Mouse (Mus musculus): ENCODE data around the gene Cox5a. TPM values are rescaled to one million over a fixed set of nuclear protein-coding genes. Genes with fewer than 3 reads are reported as not detected.

Gene Cox5a
- polyA plus RNA-seq, 1 experiment from 2014 or later = 601 TPM

DNA sequence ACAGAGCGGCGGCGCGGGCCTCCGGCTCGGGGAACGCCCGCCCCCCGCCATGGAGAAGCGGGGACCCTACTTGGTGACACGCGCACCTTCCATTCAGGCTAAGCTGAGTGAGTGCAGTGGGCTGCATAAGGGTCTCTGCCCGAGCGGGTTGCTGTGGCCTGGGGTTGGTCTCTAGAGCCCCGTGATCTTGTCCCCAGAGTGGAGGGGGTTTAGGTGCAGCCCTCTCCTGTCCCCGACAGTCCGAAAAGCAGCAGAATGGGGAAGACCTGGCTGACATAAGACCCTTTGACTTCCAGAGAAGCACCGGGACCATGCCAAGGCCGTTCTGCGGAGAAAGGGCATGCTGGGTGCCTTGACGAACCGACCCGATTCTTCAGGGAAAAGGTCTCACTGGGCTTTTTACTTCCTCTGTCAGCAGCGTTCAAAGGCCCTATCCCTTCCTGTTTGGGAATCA is 16.7 kb downstream of the Cox5a start:
- Histone ChIP-seq H3K4me1 (ENCODE audit: control insufficient read depth, insufficient read depth, low read length) (peaks cover 13% of the 10 kb centered on the region), H3K27me3 (ENCODE audit: control insufficient read depth, insufficient read depth, low read length) (no peaks in the 10 kb centered on the region), H3K9me3 (replicated peaks; ENCODE audit: control insufficient read depth, low read length) (no peaks in the 10 kb centered on the region), H3K4me3 (replicated peaks; ENCODE audit: low read length) (peak overlapping the region; percentile 59), H3K27ac (ENCODE audit: low read length) (peak overlapping the region; percentile 78), H3K9ac (ENCODE audit: low read length) (peak overlapping the region; percentile 91), H3K4me2 (ENCODE audit: low read depth, low read length) (peak overlapping the region; percentile 70), H3K36me3 (ENCODE audit: control insufficient read depth, insufficient read depth, low read length) (no peaks in the 10 kb centered on the region)
- no peak for ATAC-seq (ENCODE audit: insufficient read depth, low FRiP score)
- 1% methylated on average over 24 of the region's 24 CpGs for WGBS

DNA sequence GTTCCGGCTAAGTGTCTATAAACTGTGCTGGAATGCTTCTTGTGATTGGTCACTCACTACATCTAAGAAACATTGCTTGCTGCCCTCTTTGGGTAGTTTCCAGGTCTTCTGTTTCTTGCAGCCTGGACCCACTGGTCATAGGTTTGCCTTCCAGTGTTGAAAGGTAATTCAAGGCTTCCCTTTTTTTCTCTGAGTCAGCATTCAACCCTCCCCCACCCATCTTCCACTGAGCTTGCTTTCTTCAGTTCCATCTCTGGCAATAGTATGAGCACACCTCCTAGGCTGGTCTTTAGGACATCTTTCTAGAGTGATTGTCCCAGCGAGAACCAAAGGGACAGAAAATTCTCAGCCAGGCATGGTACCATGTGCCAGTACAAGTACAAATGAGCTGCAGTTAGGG is 18.5 kb downstream of the Cox5a start:
- Histone ChIP-seq H3K4me2 (ENCODE audit: low read depth, low read length) (no peak overlapping the region), H3K4me1 (ENCODE audit: control insufficient read depth, insufficient read depth, low read length) (peaks cover 13% of the 10 kb centered on the region), H3K36me3 (ENCODE audit: control insufficient read depth, insufficient read depth, low read length) (0 out of 2 replicates have a peak, but pooled peaks cover 3% of the 10 kb centered on the region), H3K9me3 (replicated peaks; ENCODE audit: control insufficient read depth, low read length) (no peaks in the 10 kb centered on the region), H3K4me3 (replicated peaks; ENCODE audit: low read length) (no peak overlapping the region), H3K27me3 (ENCODE audit: control insufficient read depth, insufficient read depth, low read length) (no peaks in the 10 kb centered on the region), H3K9ac (ENCODE audit: low read length) (no peak overlapping the region), H3K27ac (ENCODE audit: low read length) (no peak overlapping the region)
- ATAC-seq (ENCODE audit: insufficient read depth, low FRiP score) = no peak
- 75% methylated on average over 2 of the region's 2 CpGs for WGBS

DNA sequence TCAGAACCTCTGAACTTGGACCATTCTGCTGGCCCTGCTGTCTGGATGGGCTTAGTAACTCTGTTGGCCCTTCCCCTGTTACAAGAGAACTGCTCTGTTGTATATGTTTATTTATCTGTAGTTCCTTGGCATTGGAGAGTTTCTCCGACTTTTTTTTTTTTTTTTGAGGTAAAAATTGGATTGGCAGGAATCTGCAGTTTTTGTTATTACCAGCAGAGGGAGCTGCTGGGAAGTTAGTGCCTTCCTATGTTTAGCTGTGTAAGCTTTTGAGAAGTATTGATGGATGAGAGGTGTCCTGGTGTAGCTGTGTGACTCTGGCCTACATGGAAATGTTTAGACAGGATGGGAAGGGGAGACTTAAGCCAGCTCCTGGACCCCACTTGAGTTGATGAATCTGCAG is 20.2 kb downstream of the Cox5a start:
- Histone ChIP-seq H3K4me1 (ENCODE audit: control insufficient read depth, insufficient read depth, low read length) (peaks cover 13% of the 10 kb centered on the region), H3K4me3 (replicated peaks; ENCODE audit: low read length) (no peak overlapping the region), H3K4me2 (ENCODE audit: low read depth, low read length) (no peak overlapping the region), H3K9me3 (replicated peaks; ENCODE audit: control insufficient read depth, low read length) (no peaks in the 10 kb centered on the region), H3K36me3 (ENCODE audit: control insufficient read depth, insufficient read depth, low read length) (0 out of 2 replicates have a peak, but pooled peaks cover 3% of the 10 kb centered on the region), H3K9ac (ENCODE audit: low read length) (no peak overlapping the region), H3K27ac (ENCODE audit: low read length) (no peak overlapping the region), H3K27me3 (ENCODE audit: control insufficient read depth, insufficient read depth, low read length) (no peaks in the 10 kb centered on the region)
- ATAC-seq (ENCODE audit: insufficient read depth, low FRiP score) = no peak
- WGBS = 0% methylated on average over 1 of the region's 1 CpGs

DNA sequence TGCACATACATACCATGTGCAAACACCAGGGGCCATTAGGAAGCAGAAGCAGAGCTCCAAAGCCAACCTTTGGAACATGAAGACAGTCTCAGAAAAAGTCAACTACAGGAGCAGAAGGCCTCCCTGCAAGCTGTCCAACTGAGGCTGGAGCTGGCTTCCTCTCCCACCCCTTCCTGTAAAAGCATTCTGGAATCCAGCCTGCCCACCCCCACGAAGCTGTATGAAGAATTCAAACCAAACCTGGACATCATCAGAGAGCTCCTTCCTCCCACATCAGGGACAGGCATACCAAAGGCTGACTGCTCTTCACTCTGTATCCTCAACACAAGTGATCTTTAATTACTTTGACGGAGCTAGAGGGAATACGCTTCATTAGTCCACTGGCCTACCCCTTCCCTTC is 22.9 kb downstream of the Cox5a start:
- ATAC-seq (ENCODE audit: insufficient read depth, low FRiP score) = no peak
- no peak overlapping the region for H3K4me2 ChIP-seq (ENCODE audit: low read depth, low read length)
- 71% methylated on average over 3 of the region's 3 CpGs for WGBS
- H3K4me3 ChIP-seq (replicated peaks; ENCODE audit: low read length) = no peak overlapping the region
- no peaks in the 10 kb centered on the region for H3K9me3 ChIP-seq (replicated peaks; ENCODE audit: control insufficient read depth, low read length)
- H3K36me3 ChIP-seq (ENCODE audit: control insufficient read depth, insufficient read depth, low read length) = peaks cover 7% of the 10 kb centered on the region; the same call in 1 of the 2 replicates
- no peaks in the 10 kb centered on the region for H3K27me3 ChIP-seq (ENCODE audit: control insufficient read depth, insufficient read depth, low read length)
- no peak overlapping the region for H3K9ac ChIP-seq (ENCODE audit: low read length)
- H3K27ac ChIP-seq (ENCODE audit: low read length) = no peak overlapping the region
- H3K4me1 ChIP-seq (ENCODE audit: control insufficient read depth, insufficient read depth, low read length) = peaks cover 8% of the 10 kb centered on the region; the same call in 1 of the 2 replicates

DNA sequence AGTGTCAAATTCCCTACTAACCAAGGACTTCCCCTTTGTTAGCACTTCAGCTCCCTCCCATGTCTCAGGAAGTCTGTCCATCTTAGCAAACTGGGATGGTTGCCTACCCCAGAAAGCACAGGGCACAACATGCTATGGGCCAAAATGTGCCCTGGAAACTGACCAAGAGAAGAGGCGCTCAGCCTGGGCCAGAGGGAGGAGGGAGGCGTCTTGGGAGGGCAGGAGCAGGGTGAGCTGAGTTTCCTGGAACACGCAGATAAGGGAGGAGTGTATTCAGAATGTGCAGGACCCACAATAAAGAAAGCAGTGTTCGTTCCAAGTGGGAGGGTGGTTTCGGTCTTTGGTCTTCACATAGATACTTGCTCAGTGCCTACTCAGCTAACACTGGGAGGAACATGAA is 26.2 kb downstream of the Cox5a start:
- Histone ChIP-seq H3K9ac (ENCODE audit: low read length) (no peak overlapping the region), H3K27me3 (ENCODE audit: control insufficient read depth, insufficient read depth, low read length) (no peaks in the 10 kb centered on the region), H3K27ac (ENCODE audit: low read length) (peak overlapping the region; percentile 36; the same call in 1 of the 2 replicates), H3K9me3 (replicated peaks; ENCODE audit: control insufficient read depth, low read length) (no peaks in the 10 kb centered on the region), H3K36me3 (ENCODE audit: control insufficient read depth, insufficient read depth, low read length) (peaks cover 12% of the 10 kb centered on the region; the same call in 1 of the 2 replicates), H3K4me1 (ENCODE audit: control insufficient read depth, insufficient read depth, low read length) (peaks cover 11% of the 10 kb centered on the region), H3K4me3 (replicated peaks; ENCODE audit: low read length) (no peak overlapping the region), H3K4me2 (ENCODE audit: low read depth, low read length) (no peak overlapping the region)
- 61% methylated on average over 5 of the region's 5 CpGs for WGBS
- ATAC-seq (ENCODE audit: insufficient read depth, low FRiP score) = no peak

DNA sequence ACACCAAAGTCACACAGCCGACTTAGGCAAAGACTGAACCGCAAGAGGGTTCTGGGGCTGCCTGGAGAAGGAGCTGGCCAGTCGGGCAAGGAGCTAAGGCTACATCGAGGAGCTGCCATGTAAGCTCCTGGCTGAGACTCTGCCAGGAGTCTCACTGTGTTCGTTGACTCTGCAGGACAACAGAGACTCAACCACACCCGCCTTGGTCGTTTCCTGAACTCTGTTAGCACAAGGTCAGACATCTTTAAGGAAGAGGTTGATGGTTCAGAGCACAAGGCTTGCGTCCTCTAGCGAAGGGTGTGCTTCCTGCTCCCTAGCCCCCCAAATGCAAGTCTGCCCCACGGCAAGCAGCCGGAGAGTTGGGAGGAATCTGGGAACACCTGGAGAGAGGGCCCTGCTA is 26.8 kb downstream of the Cox5a start:
- no peak for ATAC-seq (ENCODE audit: insufficient read depth, low FRiP score)
- Histone ChIP-seq H3K4me1 (ENCODE audit: control insufficient read depth, insufficient read depth, low read length) (peaks cover 11% of the 10 kb centered on the region), H3K4me2 (ENCODE audit: low read depth, low read length) (no peak overlapping the region), H3K9me3 (replicated peaks; ENCODE audit: control insufficient read depth, low read length) (no peaks in the 10 kb centered on the region), H3K4me3 (replicated peaks; ENCODE audit: low read length) (no peak overlapping the region), H3K9ac (ENCODE audit: low read length) (no peak overlapping the region), H3K36me3 (ENCODE audit: control insufficient read depth, insufficient read depth, low read length) (peaks cover 12% of the 10 kb centered on the region; the same call in 1 of the 2 replicates), H3K27me3 (ENCODE audit: control insufficient read depth, insufficient read depth, low read length) (no peaks in the 10 kb centered on the region), H3K27ac (ENCODE audit: low read length) (peak overlapping the region; percentile 36; the same call in 1 of the 2 replicates)
- 84% methylated on average over 11 of the region's 11 CpGs for WGBS

DNA sequence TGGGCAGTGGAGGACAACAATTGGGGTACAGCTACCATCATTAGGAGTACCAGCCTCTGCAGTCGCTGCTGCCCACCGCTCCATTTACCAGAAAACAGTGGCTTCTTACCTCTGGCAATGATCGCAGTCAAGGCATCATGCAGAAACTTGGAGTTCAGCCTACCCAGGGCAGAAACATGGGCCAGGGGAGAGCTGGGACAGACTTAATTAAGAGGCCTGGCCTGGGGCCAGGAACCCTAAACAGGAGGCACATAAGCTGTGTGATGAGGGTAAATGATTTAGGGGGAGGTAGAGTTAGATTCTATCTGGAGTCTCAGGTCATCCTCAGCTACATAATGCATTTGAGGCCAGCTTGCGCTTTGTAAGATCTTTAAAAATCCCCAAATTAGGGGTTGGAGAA is 28.1 kb downstream of the Cox5a start:
- Histone ChIP-seq H3K4me1 (ENCODE audit: control insufficient read depth, insufficient read depth, low read length) (peaks cover 11% of the 10 kb centered on the region), H3K36me3 (ENCODE audit: control insufficient read depth, insufficient read depth, low read length) (peaks cover 9% of the 10 kb centered on the region; the same call in 1 of the 2 replicates), H3K4me2 (ENCODE audit: low read depth, low read length) (no peak overlapping the region), H3K9me3 (replicated peaks; ENCODE audit: control insufficient read depth, low read length) (no peaks in the 10 kb centered on the region), H3K27ac (ENCODE audit: low read length) (no peak overlapping the region), H3K27me3 (ENCODE audit: control insufficient read depth, insufficient read depth, low read length) (no peaks in the 10 kb centered on the region), H3K9ac (ENCODE audit: low read length) (no peak overlapping the region), H3K4me3 (replicated peaks; ENCODE audit: low read length) (no peak overlapping the region)
- WGBS = 93% methylated on average over 4 of the region's 4 CpGs
- ATAC-seq (ENCODE audit: insufficient read depth, low FRiP score) = no peak

DNA sequence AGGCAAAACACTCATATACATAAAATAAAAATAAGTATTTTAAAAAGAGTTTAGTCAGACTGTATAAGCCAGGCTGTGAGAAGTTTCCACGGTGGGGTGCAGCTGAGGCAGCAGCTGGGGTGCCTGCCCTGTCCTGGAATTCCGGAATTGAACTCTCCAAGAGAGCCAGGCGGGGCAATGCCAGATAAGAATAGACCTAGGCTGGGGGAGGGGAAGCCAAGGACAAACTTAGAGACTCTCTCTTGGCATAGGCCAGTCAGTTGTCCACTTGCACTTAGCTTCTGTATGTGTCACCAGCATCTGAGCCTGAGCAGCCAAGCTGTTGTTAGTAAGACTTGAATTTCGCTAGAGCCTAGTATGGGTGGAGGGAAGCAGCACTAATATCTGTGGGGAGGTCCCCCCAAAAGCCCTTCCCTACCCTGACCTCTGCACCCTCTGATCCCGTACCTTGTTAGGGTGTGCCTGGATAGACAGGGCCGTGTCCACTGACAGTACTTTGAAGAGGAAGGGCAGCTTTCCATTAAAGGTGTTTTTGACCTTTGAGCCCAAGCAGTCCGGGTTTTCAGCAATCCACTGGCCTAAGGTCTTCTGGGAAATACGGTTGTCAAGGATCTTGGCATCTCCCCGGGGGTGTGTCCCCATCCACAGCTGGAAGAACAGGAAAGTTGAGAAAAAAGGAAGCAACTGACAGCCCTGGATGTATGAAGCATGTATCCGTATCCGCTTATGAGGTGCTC is 29.2 kb downstream of the Cox5a start:
- no peaks in the 10 kb centered on the region for H3K27me3 ChIP-seq (ENCODE audit: control insufficient read depth, insufficient read depth, low read length)
- no peak overlapping the region for H3K9ac ChIP-seq (ENCODE audit: low read length)
- H3K4me3 ChIP-seq (replicated peaks; ENCODE audit: low read length) = no peak overlapping the region
- H3K4me2 ChIP-seq (ENCODE audit: low read depth, low read length) = no peak overlapping the region
- H3K4me1 ChIP-seq (ENCODE audit: control insufficient read depth, insufficient read depth, low read length) = peaks cover 11% of the 10 kb centered on the region
- peak; percentile 56; the same call in 1 of the 2 replicates for ATAC-seq (ENCODE audit: insufficient read depth, low FRiP score)
- H3K36me3 ChIP-seq (ENCODE audit: control insufficient read depth, insufficient read depth, low read length) = peaks cover 9% of the 10 kb centered on the region; the same call in 1 of the 2 replicates
- no peaks in the 10 kb centered on the region for H3K9me3 ChIP-seq (replicated peaks; ENCODE audit: control insufficient read depth, low read length)
- WGBS = 72% methylated on average over 11 of the region's 11 CpGs
- peak overlapping the region; percentile 22 for H3K27ac ChIP-seq (ENCODE audit: low read length)

DNA sequence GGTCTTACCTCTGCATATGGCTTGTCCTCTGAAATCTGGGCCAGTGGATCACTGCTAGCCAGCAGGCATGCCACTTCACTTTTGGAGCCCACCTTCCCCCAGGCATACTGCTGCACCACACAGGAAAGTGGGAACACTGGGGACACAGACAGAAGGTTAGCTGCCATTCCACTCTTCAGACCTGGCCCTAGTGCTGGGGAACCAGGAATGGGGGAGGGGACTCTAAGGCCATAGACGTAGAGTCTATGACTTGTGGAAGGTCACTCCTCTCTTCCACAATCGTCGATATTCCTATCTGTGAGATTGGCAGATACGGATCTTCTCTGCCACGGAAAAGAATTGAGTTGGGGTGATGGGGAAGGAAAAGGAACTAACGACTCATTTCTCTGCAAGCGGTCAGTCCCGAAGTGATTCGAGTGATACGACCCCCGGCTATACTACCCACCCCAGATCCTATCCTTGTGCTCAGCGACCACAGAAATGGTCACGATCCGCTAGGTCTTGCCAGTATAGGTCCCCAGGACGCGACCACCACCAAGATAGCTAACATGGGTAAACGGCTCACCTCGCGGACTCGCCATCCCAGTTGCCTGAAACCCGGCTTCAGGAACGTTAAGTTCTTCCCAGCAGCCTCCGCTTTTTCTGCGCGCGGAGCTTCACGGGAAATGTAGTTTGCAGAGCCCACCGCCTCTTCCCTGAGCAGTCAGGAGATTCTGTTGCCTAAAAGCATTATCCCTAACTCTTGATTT is 31.2 kb downstream of the Cox5a start, which contains the start of gene Mpi:
TSS of gene Mpi (minus strand) at position 625 of the 749 bp plus-strand sequence.
- ATAC-seq (ENCODE audit: insufficient read depth, low FRiP score) = peak; percentile 45; the same call in 1 of the 2 replicates
- H3K9me3 ChIP-seq (replicated peaks; ENCODE audit: control insufficient read depth, low read length) = no peaks in the 10 kb centered on the region
- H3K4me2 ChIP-seq (ENCODE audit: low read depth, low read length) = peak within 1 kb of the TSS; percentile 78
- H3K36me3 ChIP-seq (ENCODE audit: control insufficient read depth, insufficient read depth, low read length) = peaks cover 9% of the 10 kb centered on the region; the same call in 1 of the 2 replicates
- peak within 1 kb of the TSS; percentile 68 for H3K4me3 ChIP-seq (replicated peaks; ENCODE audit: low read length)
- peaks cover 11% of the 10 kb centered on the region for H3K4me1 ChIP-seq (ENCODE audit: control insufficient read depth, insufficient read depth, low read length)
- H3K9ac ChIP-seq (ENCODE audit: low read length) = peak within 1 kb of the TSS; percentile 81
- H3K27ac ChIP-seq (ENCODE audit: low read length) = no peak within 1 kb of the TSS
- H3K27me3 ChIP-seq (ENCODE audit: control insufficient read depth, insufficient read depth, low read length) = no peaks in the 10 kb centered on the region
- under 1% methylated on average over 28 of the region's 28 CpGs for WGBS
